Mouse (Mus musculus): ENCODE results near the gene Bad.
A peak's percentile ranks its signal among the peaks of the same experiment; 100 is the strongest.
"Not testable (repeated sequence)": the region's sequence is repeated elsewhere in the genome, so short reads cannot be mapped to it uniquely, and the experiment has no call there.

Gene Bad

GRCm38 (mm10) chr19:6941372-6942248, at the start of gene Bad:
Gene Bad (plus strand): TSS chr19:6941861.
- peak; percentile 96 to 98 for DNase-seq

- no peak for DNase-seq
These were observed 49.1 kb upstream of the Bad start for GRCm38 (mm10) chr19:6892512-6892911.

GRCm38 (mm10) chr19:6893731-6894451, 47.8 kb upstream of the Bad start:
- DNase-seq = peak in 1 of 2 experiments; percentile 17

GRCm38 (mm10) chr19:6895608-6896305, 45.9 kb upstream of the Bad start:
- DNase-seq = not testable (repeated sequence)

- no peak for DNase-seq
These were observed 42.0 kb upstream of the Bad start for GRCm38 (mm10) chr19:6899641-6900040.

GRCm38 (mm10) chr19:6903031-6903430, 38.6 kb upstream of the Bad start:
- no peak for DNase-seq

- DNase-seq = no peak
These were observed 36.8 kb upstream of the Bad start for GRCm38 (mm10) chr19:6904846-6905245.

GRCm38 (mm10) chr19:6905498-6906159, 36.0 kb upstream of the Bad start:
- no peak for DNase-seq

GRCm38 (mm10) chr19:6906199-6906598, 35.5 kb upstream of the Bad start:
- DNase-seq = peak; percentile 15 to 27

GRCm38 (mm10) chr19:6907094-6907493, 34.6 kb upstream of the Bad start:
- DNase-seq = peak in 1 of 2 experiments; percentile 15

GRCm38 (mm10) chr19:6907811-6908540, 33.7 kb upstream of the Bad start:
- peak; percentile 23 to 25 for DNase-seq

- no peak for DNase-seq
These were observed 32.6 kb upstream of the Bad start for GRCm38 (mm10) chr19:6909021-6909420.

GRCm38 (mm10) chr19:6909507-6910289, 32.0 kb upstream of the Bad start, which contains the start of the genes Trmt112 and Prdx5:
Gene Trmt112 (plus strand): TSS chr19:6909698.
Gene Prdx5 (minus strand): TSS chr19:6910106.
- peak; percentile 91 to 95 for DNase-seq

- peak in 1 of 2 experiments; percentile 64 for DNase-seq
These were observed 31.4 kb upstream of the Bad start for GRCm38 (mm10) chr19:6910306-6910705.

GRCm38 (mm10) chr19:6911101-6912074, 30.3 kb upstream of the Bad start:
- DNase-seq = peak; percentile 25 to 37

- DNase-seq = no peak
These were observed 29.3 kb upstream of the Bad start for GRCm38 (mm10) chr19:6912205-6912970.

- no peak for DNase-seq
These were observed 28.6 kb upstream of the Bad start for GRCm38 (mm10) chr19:6913036-6913435.

- DNase-seq = no peak
These were observed 27.7 kb upstream of the Bad start for GRCm38 (mm10) chr19:6913991-6914390.

GRCm38 (mm10) chr19:6914540-6914939, 27.1 kb upstream of the Bad start:
- DNase-seq = no peak

All from cerebellum, postnatal 25 days (tissue).